Mouse (Mus musculus) heart, embryonic 14.5 days (tissue): Measurements from ENCODE around the gene Rfx8. TPM values are rescaled to one million over a fixed set of nuclear protein-coding genes. Genes with fewer than 3 reads are reported as not detected.

Experiments
- ATAC-seq: fragments of 200-750 bp; cut with Nextera tagmentation; 2 replicates; pipeline ENCODE4 v1.8.0; 2017; ENCODE audit warnings: low read depth, moderate TSS enrichment; ENCODE audit not compliant: insufficient number of reproducible peaks, insufficient read depth, low FRiP score
- H3K27ac ChIP-seq, 2 experiments: fragments of 200-500 bp in 1 of 2; fragments of 300-500 bp in 1 of 2; sonication (generic) in 1 of 2; replicated peaks in 1 of 2; 2 replicates each; pipeline ENCODE4 v1.5.1; 2012 to 2014; ENCODE audit warnings: low read depth in 2 of 2, low read length in 2 of 2, control low read depth in 1 of 2, mild to moderate bottlenecking in 1 of 2, mixed read lengths in 1 of 2; ENCODE audit not compliant: control insufficient read depth in 1 of 2, insufficient read depth in 1 of 2
- H3K27me3 ChIP-seq: fragments of 300-500 bp; sonication (generic); 2 replicates; pipeline ENCODE4 v1.6.1; 2014; ENCODE audit warnings: mild to moderate bottlenecking, low read length, control low read depth; ENCODE audit not compliant: control insufficient read depth, insufficient read depth
- H3K36me3 ChIP-seq: fragments of 300-500 bp; sonication (generic); 2 replicates; pipeline ENCODE4 v1.6.1; 2014; ENCODE audit warnings: mild to moderate bottlenecking, control low read depth, low read length, mixed read lengths; ENCODE audit not compliant: control insufficient read depth, insufficient read depth
- H3K4me1 ChIP-seq, 2 experiments: fragments of 200-500 bp in 1 of 2; fragments of 300-500 bp in 1 of 2; sonication (generic) in 1 of 2; 2 replicates each; pipeline ENCODE4 v1.6.1; 2012 to 2014; ENCODE audit warnings: low read length in 2 of 2, control low read depth in 1 of 2, mixed read lengths in 1 of 2; ENCODE audit not compliant: control insufficient read depth in 2 of 2, insufficient read depth in 2 of 2
- H3K4me2 ChIP-seq: fragments of 300-500 bp; sonication (generic); 2 replicates; pipeline ENCODE4 v1.6.1; 2014; ENCODE audit warnings: mild to moderate bottlenecking, low read length
- H3K4me3 ChIP-seq, 2 experiments: fragments of 200-500 bp in 1 of 2; fragments of 300-500 bp in 1 of 2; sonication (generic) in 1 of 2; 2 replicates each; pipeline ENCODE4 v1.5.1; 2012 to 2014; ENCODE audit warnings: low read length in 2 of 2, mild to moderate bottlenecking in 2 of 2, control low read depth in 1 of 2, low read depth in 1 of 2, moderate library complexity in 1 of 2; ENCODE audit not compliant: control insufficient read depth in 1 of 2, insufficient read depth in 1 of 2
- H3K9ac ChIP-seq: fragments of 300-500 bp; sonication (generic); 2 replicates; pipeline ENCODE4 v1.6.1; 2014; ENCODE audit warnings: mild to moderate bottlenecking, low read length
- H3K9me3 ChIP-seq: fragments of 300-500 bp; sonication (generic); 2 replicates; pipeline ENCODE4 v1.6.1; 2016; ENCODE audit warnings: low read length, control low read depth; ENCODE audit not compliant: control insufficient read depth
- WGBS: fragments of 180-500 bp; shearing (Covaris S2); extraction: QIAGEN DNeasy Blood & Tissue Kit; methylation state at CpG from one replicate; pipeline ENCODE4 v1.1.7; 2014; 5-methylcytosine and 5-hydroxymethylcytosine counted together
- polyA plus RNA-seq: library from polyadenylated mRNA; unstranded; fragments of >200 nt; fragmentation: Nextera tagmentation; extraction: Ambion mirVana; gene quantifications from 2 replicates; pipeline ENCODE4 v1.2.1, GENCODE M21; 2014

Rfx8 gene
- polyA plus RNA-seq, 1 experiment from 2014 or later = 1.7 TPM

DNA sequence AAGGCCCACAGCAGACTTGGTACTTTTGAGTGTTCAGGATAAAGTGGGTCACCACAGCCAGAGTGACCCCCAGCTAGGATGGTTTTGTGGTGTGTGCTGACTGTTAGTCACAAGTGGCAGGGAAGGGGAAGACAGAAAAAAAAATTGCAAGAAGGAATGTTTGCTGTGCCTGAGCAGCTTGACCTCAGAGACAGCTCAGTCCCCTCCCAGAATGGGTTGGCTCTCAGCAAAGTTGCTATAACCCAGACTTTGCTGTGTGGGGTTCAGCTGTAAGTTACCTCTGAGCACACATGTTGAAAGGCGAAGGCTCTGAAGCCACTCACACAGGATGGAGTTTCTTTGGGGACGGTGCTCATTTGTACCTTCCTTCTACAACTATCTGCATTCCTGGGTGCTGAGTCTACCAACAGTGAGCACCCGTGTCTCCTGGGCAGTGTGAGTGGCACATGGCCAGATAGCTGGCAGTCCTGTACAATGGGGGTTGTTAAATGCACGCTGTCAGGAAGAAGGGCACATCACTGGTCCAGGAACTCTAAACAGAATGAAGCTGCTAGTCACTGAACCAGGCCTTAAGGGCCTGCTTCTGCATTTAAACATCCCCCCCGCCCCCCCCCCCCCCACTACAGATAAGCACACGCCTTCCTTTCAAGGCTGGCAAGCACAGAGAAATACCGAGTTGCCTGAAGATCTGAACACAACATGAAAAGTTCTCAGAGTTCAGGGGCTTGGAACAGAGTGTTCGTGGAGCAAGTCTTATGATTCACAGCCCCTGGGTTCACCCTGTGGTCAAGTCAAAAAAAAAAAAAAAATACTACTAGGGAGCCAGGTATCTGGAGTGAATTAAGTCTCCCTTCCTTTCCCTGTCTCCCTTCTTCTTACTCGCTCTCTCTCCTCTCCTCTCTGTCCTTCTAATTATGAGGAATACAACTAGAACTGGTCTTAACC is 38.7 kb upstream of the Rfx8 start:
- no peak for ATAC-seq
- Histone ChIP-seq H3K9ac (0 out of 2 replicates have a peak overlapping the region, but pooled peaks have one; percentile 3), H3K9me3 (no peaks in the 10 kb centered on the region), H3K4me1 (peaks cover 30 to 36% of the 10 kb centered on the region in 2 experiments), H3K36me3 (no peaks in the 10 kb centered on the region), H3K27ac (peak overlapping the region in 1 of 2 experiments; percentile 50; a peak in 2 of 4 replicates), H3K27me3 (no peaks in the 10 kb centered on the region), H3K4me3 (no peak overlapping the region), H3K4me2 (no peak overlapping the region)
- WGBS = 20% methylated on average over 9 of the region's 9 CpGs

DNA sequence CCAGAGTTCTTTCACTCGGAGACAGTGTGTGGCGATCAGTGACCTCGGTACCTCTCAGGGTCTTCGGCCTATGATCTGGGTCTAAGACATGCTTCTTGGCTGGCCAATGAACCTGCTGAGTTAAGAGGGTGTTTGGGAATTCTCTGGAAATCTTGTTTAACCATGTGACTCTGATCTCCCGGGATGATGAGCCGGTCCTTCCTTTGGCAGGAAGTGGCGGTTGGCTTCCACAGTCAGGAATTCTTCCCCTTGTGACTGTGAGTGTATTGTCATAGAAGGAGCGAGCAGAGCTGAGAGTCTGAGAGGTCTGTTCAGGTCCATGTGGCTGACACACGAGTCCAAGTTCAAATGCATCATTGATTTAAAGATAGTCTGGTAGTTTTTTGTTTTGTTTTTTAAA is 37.4 kb upstream of the Rfx8 start:
- Histone ChIP-seq H3K4me3 (no peak overlapping the region), H3K4me2 (no peak overlapping the region), H3K9me3 (no peaks in the 10 kb centered on the region), H3K9ac (no peak overlapping the region), H3K4me1 (peaks cover 34 to 42% of the 10 kb centered on the region in 2 experiments), H3K27me3 (no peaks in the 10 kb centered on the region), H3K36me3 (no peaks in the 10 kb centered on the region), H3K27ac (no peak overlapping the region)
- WGBS = 65% methylated on average over 9 of the region's 9 CpGs
- ATAC-seq = no peak

DNA sequence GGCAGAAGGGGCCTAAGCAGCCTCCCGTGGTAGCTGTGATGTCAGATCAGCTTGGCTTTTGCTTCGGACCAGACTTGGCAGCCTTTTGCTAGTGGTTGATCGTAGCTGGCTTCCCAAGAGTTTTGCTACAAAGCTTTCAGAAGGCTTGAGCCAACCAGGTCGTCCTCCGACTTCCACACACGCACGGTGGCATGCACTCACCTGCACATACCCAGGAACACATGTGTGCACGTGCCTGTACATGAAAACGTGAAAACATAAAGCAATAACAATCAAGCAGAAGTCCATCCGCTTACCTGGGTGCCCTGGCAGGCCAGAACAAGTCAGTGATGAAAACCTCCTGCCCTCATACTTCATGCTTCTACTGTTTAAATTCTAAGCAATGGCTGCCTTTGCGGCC is 36.2 kb upstream of the Rfx8 start:
- no peak overlapping the region for H3K27ac ChIP-seq
- WGBS = 77% methylated on average over 11 of the region's 11 CpGs
- ATAC-seq = no peak

DNA sequence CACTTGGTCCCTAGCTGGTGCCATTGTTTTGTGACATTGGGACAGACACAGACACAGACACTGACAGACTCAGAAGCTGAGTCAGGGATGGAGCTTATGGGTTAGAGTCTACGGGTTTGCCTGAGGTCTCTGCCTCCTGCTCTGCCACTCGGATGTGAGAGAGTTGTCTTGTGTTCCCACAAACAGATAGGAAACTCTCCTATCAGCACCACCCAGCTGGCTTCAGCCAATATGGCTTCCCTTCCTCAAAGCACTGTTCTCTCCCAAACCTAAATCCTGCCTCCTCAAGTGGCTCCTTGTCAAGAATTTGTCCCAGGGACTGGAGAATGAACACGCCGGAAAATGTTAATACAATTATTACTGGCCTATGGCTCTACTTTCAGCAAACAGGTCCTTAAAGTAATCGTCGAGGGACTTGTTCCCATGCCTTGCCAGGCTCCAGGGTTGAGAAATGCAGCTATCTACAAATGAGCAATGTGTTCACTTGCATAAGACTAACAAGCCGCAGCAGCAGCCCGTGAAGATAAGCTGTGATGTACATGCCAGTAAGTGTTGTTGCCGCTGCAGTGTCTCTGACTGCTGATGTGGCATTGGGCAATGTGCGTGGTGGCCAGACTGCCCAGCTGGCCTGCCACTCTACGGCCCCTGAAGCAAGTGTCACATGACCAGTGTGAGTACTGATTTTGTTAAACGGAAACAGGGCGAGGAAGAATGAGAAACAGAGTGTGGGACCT is 33.6 kb upstream of the Rfx8 start:
- Histone ChIP-seq H3K9ac (no peak overlapping the region), H3K4me2 (peak overlapping the region; percentile 30; the same call in 1 of the 2 replicates), H3K4me1 (peaks cover 25 to 26% of the 10 kb centered on the region in 2 experiments), H3K27me3 (no peaks in the 10 kb centered on the region), H3K4me3 (no peak overlapping the region), H3K27ac (peak overlapping the region; percentile 54 to 59), H3K36me3 (no peaks in the 10 kb centered on the region), H3K9me3 (no peaks in the 10 kb centered on the region)
- ATAC-seq = 0 out of 2 replicates have a peak, but pooled peaks have one; percentile 13
- WGBS = 25% methylated on average over 13 of the region's 13 CpGs

More for the DNA sequence above, 36.2 kb upstream of the Rfx8 start:
- Histone ChIP-seq H3K9me3 (no peaks in the 10 kb centered on the region), H3K4me2 (no peak overlapping the region), H3K4me3 (no peak overlapping the region), H3K9ac (no peak overlapping the region), H3K4me1 (peaks cover 30 to 34% of the 10 kb centered on the region in 2 experiments), H3K27me3 (no peaks in the 10 kb centered on the region), H3K36me3 (no peaks in the 10 kb centered on the region)

DNA sequence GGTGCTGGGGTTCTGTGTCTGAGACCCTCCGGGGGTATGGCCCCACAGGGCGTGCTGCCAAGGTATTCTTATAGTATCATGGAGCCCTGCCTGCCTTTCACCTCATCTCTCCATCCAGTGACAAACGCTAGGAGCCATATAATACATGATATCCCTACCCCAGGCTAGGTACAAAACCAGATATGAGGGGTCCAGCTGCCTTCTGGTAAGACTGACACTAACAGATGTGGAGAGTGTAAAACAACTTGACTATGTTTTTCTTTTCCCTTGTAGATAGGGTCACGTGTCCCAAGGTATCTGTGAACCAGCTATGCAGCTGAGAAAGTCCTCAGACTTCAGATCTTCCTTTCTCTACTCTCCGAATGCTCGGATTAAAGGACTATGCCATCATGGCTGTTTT is 30.7 kb upstream of the Rfx8 start:
- no peaks in the 10 kb centered on the region for H3K9me3 ChIP-seq
- H3K27me3 ChIP-seq = no peaks in the 10 kb centered on the region
- H3K4me1 ChIP-seq = peaks cover 22 to 28% of the 10 kb centered on the region in 2 experiments
- no peak overlapping the region for H3K4me2 ChIP-seq
- WGBS = 68% methylated on average over 6 of the region's 6 CpGs
- H3K9ac ChIP-seq = no peak overlapping the region
- no peak overlapping the region for H3K4me3 ChIP-seq
- no peak overlapping the region for H3K27ac ChIP-seq
- no peaks in the 10 kb centered on the region for H3K36me3 ChIP-seq
- no peak for ATAC-seq

DNA sequence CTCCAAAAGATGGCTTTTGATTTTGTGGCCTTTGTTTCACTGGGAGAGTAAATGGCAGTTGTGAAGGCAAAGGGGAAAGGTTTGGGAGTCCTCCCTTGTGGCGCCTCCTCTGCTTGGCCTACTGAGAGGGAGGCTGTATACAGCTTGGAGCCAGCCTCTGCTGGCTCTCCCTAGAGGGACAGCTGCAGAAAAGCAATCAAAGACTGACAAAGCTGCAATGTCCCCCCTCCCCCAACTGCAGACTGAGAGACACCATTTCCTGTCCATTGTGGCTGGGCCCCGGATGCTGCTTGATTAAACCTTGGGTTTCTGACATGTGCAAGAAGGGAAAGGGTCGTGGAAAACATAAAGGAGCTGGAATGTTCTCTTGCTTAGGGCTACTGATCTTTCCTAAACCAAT is 28.9 kb upstream of the Rfx8 start:
- H3K27ac ChIP-seq = peak overlapping the region; percentile 10 to 45; a peak in 2 of 4 replicates
- no peaks in the 10 kb centered on the region for H3K9me3 ChIP-seq
- H3K4me1 ChIP-seq = peaks cover 23 to 29% of the 10 kb centered on the region in 2 experiments
- no peak overlapping the region for H3K4me2 ChIP-seq
- H3K4me3 ChIP-seq = no peak overlapping the region
- ATAC-seq = no peak
- no peak overlapping the region for H3K9ac ChIP-seq
- WGBS = 33% methylated on average over 3 of the region's 3 CpGs
- H3K27me3 ChIP-seq = no peaks in the 10 kb centered on the region
- H3K36me3 ChIP-seq = no peaks in the 10 kb centered on the region

DNA sequence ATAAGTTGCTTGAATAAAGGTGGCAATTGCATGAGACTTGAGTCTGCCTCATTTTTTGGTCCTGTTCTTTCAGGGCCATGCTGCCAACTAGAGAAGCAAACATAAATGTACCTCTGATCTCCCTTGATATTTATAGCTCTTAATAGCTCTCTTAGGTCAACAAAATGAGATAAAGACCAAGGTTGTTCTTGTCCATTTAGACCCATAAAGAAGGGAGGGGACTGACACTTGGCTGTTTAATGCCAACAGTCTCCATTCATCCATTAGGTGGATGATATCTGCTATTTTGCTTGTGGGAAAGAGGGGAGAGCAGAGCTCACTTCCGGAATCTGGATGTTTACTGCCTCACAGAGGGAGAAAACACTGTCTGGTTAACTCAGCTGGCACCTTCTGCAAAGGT is 28.4 kb upstream of the Rfx8 start:
- Histone ChIP-seq H3K4me2 (no peak overlapping the region), H3K27me3 (no peaks in the 10 kb centered on the region), H3K4me1 (peaks cover 20 to 24% of the 10 kb centered on the region in 2 experiments), H3K4me3 (no peak overlapping the region), H3K27ac (peak overlapping the region in 1 of 2 experiments; percentile 45; a peak in 1 of 4 replicates), H3K9me3 (no peaks in the 10 kb centered on the region), H3K36me3 (no peaks in the 10 kb centered on the region), H3K9ac (no peak overlapping the region)
- no peak for ATAC-seq
- 11% methylated on average over 1 of the region's 1 CpGs for WGBS
